Mouse (Mus musculus): ENCODE results near the gene Gm11639. TPM values are rescaled to one million over a fixed set of nuclear protein-coding genes. Genes with fewer than 3 reads are reported as not detected.

Gene Gm11639
- polyA plus RNA-seq, 1 experiment from 2014 or later: 0.01 TPM

DNA sequence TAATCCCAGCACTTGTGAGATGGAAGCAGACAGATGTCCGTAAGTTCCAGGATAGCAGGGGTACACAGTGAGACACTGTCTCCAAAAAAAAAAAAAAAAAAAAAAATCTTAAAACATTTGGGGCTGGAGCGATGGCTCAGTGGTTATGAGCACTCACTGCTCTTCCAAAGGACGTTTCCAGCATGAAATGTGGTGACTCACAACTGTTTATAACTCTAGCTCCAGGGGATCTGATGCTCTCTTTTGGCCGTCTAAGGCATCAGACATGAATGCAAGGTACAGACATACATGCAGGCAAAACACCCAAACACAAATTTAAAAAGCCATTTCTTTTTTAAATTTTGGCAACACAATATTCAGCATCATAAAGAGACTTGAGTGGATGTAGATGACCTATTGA, 12.1 kb upstream of the Gm11639 start:
- Histone ChIP-seq H3K27ac (no peak overlapping the region), H3K9me3 (replicated peaks; ENCODE audit: low read length) (no peaks in the 10 kb centered on the region), H3K4me1 (replicated peaks; ENCODE audit: insufficient read depth, low read length) (no peaks in the 10 kb centered on the region), H3K4me3 (replicated peaks; ENCODE audit: low read depth, low read length) (no peak overlapping the region), H3K4me2 (ENCODE audit: low read length) (no peak overlapping the region), H3K27me3 (ENCODE audit: insufficient read depth, low read length) (no peaks in the 10 kb centered on the region), H3K9ac (ENCODE audit: low read depth, low read length) (no peak overlapping the region), H3K36me3 (ENCODE audit: insufficient read depth, low read length) (no peaks in the 10 kb centered on the region)
- no peak for DNase-seq (ENCODE audit: low spot score)
- 64% methylated on average over 4 of the region's 4 CpGs for WGBS
- no peak for TF ChIP-seq CTCF (IDR thresholded peaks at IDR 0.05; ENCODE audit: low read depth)
- ATAC-seq (replicated peaks; ENCODE audit: low FRiP score, low read depth): no peak

DNA sequence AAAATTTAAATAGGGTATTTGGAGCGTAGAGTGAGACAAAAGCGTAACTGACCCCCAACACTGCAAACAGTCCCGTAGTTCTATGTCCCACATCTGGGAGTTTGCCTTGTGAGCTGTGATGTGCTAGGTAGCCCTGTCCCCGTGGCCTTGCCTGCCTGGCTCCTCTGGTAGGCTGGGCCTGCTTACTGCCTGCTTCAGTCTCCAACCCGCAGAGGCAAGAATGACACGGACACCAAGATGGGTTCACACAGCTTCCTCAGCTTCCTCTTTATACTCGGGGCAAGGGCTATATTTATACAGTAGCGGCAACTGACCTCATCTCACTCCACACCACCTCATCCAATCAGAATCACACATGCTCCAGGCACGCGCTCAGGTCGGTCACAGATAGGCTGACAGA, 10.7 kb upstream of the Gm11639 start:
- Histone ChIP-seq H3K4me2 (ENCODE audit: low read length) (no peak overlapping the region), H3K4me1 (replicated peaks; ENCODE audit: insufficient read depth, low read length) (no peaks in the 10 kb centered on the region), H3K9ac (ENCODE audit: low read depth, low read length) (no peak overlapping the region), H3K27ac (no peak overlapping the region), H3K36me3 (ENCODE audit: insufficient read depth, low read length) (no peaks in the 10 kb centered on the region), H3K9me3 (replicated peaks; ENCODE audit: low read length) (no peaks in the 10 kb centered on the region), H3K27me3 (ENCODE audit: insufficient read depth, low read length) (no peaks in the 10 kb centered on the region), H3K4me3 (replicated peaks; ENCODE audit: low read depth, low read length) (no peak overlapping the region)
- DNase-seq (ENCODE audit: low spot score): no peak
- ATAC-seq (replicated peaks; ENCODE audit: low FRiP score, low read depth): no peak
- TF ChIP-seq CTCF (IDR thresholded peaks at IDR 0.05; ENCODE audit: low read depth): no peak
- 89% methylated on average over 11 of the region's 11 CpGs for WGBS

DNA sequence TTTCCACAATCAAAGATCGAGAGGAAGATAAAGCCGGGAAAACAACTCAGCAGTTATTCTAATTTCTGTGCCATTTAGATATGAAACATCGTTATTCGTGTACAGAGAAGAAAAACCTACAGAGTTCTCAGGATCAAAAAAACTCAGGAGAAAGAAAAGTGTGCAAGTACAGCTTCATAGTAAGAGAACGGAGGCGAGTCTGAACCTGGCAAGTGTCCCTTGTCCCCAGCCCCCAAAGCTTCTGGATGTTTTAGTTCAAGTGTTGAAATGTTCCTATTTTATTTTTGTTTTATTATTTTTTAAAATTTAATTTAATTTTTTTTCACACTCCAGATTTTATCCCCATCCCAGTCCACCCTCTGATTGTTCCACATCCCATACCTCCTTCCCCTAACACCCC, 7.7 kb downstream of the Gm11639 start:
- no peak for TF ChIP-seq CTCF (IDR thresholded peaks at IDR 0.05; ENCODE audit: low read depth)
- Histone ChIP-seq H3K27me3 (ENCODE audit: insufficient read depth, low read length) (no peaks in the 10 kb centered on the region), H3K4me2 (ENCODE audit: low read length) (no peak overlapping the region), H3K36me3 (ENCODE audit: insufficient read depth, low read length) (no peaks in the 10 kb centered on the region), H3K4me3 (replicated peaks; ENCODE audit: low read depth, low read length) (no peak overlapping the region), H3K4me1 (replicated peaks; ENCODE audit: insufficient read depth, low read length) (no peaks in the 10 kb centered on the region), H3K9me3 (replicated peaks; ENCODE audit: low read length) (no peaks in the 10 kb centered on the region), H3K27ac (no peak overlapping the region), H3K9ac (ENCODE audit: low read depth, low read length) (no peak overlapping the region)
- ATAC-seq (replicated peaks; ENCODE audit: low FRiP score, low read depth): no peak
- WGBS: 80% methylated on average over 6 of the region's 6 CpGs
- DNase-seq (ENCODE audit: low spot score): no peak

DNA sequence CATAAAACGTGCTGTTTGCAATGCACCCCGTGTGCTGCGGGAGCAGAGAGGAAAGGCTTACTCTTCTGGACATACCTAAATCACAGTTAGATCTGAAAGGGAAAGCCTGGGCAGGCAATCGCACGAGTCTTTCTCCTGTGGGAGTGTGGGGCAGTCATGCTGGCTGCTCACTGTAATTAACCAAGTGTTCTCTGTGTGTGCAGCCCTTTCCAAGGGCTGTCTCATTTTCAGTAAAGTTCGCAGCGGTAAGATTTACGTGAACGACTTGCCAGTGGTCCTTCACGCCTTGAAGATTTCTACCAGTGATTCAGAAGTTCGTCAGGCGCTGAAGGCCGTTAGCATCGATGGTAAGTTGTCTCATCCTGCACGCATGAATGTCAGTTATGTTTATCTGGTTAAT, 18.6 kb downstream of the Gm11639 start:
- H3K9ac ChIP-seq (ENCODE audit: low read depth, low read length): 0 out of 2 replicates have a peak overlapping the region, but pooled peaks have one; percentile 23
- no peak for ATAC-seq (replicated peaks; ENCODE audit: low FRiP score, low read depth)
- no peaks in the 10 kb centered on the region for H3K9me3 ChIP-seq (replicated peaks; ENCODE audit: low read length)
- TF ChIP-seq CTCF (IDR thresholded peaks at IDR 0.05; ENCODE audit: low read depth): no peak
- 26% methylated on average over 15 of the region's 15 CpGs for WGBS
- H3K27me3 ChIP-seq (ENCODE audit: insufficient read depth, low read length): no peaks in the 10 kb centered on the region
- H3K4me2 ChIP-seq (ENCODE audit: low read length): peak overlapping the region; percentile 39
- H3K27ac ChIP-seq: no peak overlapping the region
- peak; percentile 82 for DNase-seq (ENCODE audit: low spot score)
- no peaks in the 10 kb centered on the region for H3K36me3 ChIP-seq (ENCODE audit: insufficient read depth, low read length)
- 0 out of 2 replicates have a peak, but pooled peaks cover 2% of the 10 kb centered on the region for H3K4me1 ChIP-seq (replicated peaks; ENCODE audit: insufficient read depth, low read length)
- H3K4me3 ChIP-seq (replicated peaks; ENCODE audit: low read depth, low read length): 0 out of 2 replicates have a peak overlapping the region, but pooled peaks have one; percentile 7

DNA sequence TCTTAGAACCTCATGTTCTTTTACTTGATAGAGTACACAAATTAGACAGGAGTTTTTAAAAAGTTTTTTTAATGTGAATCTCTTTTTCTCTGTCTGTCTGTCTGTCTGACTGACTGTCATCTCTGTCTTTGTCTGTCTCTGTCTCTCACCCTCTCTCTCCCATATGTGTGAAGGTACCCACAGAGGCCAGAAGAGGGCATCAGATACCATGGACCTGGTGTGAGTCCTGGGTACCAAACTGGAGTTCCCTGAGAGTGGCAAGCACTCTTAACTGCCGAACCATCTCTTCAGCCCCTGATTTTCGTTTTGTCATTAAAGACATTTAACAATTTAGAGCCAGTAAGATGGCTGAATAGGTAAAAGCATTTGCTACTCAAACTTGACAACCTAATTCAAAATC, 21.6 kb downstream of the Gm11639 start:
- 0 out of 2 replicates have a peak, but pooled peaks cover 2% of the 10 kb centered on the region for H3K4me1 ChIP-seq (replicated peaks; ENCODE audit: insufficient read depth, low read length)
- H3K4me3 ChIP-seq (replicated peaks; ENCODE audit: low read depth, low read length): no peak overlapping the region
- H3K9ac ChIP-seq (ENCODE audit: low read depth, low read length): no peak overlapping the region
- H3K9me3 ChIP-seq (replicated peaks; ENCODE audit: low read length): no peaks in the 10 kb centered on the region
- 78% methylated on average over 2 of the region's 2 CpGs for WGBS
- TF ChIP-seq CTCF (IDR thresholded peaks at IDR 0.05; ENCODE audit: low read depth): peak; percentile 46
- H3K36me3 ChIP-seq (ENCODE audit: insufficient read depth, low read length): no peaks in the 10 kb centered on the region
- H3K4me2 ChIP-seq (ENCODE audit: low read length): no peak overlapping the region
- DNase-seq (ENCODE audit: low spot score) (no peak), ATAC-seq (replicated peaks; ENCODE audit: low FRiP score, low read depth) (no peak)
- H3K27me3 ChIP-seq (ENCODE audit: insufficient read depth, low read length): no peaks in the 10 kb centered on the region; the same call in 1 of the 2 replicates
- H3K27ac ChIP-seq: no peak overlapping the region

DNA sequence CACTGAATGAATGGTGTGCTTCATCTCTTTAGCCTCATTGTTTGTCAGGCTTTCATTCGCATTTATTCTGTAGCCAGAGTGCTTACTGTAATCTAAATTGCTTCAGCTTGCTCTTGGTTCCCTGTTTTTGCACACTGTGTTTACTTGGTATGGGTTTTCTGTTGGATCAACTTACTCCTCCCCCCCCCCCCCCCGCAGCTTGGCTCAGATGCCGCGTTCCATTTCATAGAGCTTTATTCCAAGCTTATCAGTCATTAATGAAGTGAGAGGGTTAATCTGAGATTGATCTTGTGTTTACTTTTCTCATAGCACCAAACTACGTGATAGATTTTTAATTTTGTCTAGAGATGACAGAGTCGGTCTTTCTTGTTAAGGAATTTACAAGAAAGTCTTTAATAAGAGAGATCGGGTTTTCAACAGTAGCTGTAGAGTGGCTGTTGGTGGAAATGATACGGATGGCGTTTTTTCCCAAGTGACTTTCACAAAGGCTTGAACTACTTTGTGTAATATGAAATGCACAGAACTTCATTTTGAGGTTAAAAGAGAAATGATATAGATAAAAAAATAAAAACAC, 59.6 kb downstream of the Gm11639 start:
- 80% methylated on average over 9 of the region's 9 CpGs for WGBS
- Histone ChIP-seq H3K27ac (no peak overlapping the region), H3K36me3 (ENCODE audit: insufficient read depth, low read length) (no peaks in the 10 kb centered on the region), H3K4me3 (replicated peaks; ENCODE audit: low read depth, low read length) (no peak overlapping the region), H3K27me3 (ENCODE audit: insufficient read depth, low read length) (no peaks in the 10 kb centered on the region), H3K4me1 (replicated peaks; ENCODE audit: insufficient read depth, low read length) (no peaks in the 10 kb centered on the region), H3K9me3 (replicated peaks; ENCODE audit: low read length) (no peaks in the 10 kb centered on the region), H3K9ac (ENCODE audit: low read depth, low read length) (no peak overlapping the region), H3K4me2 (ENCODE audit: low read length) (no peak overlapping the region)
- no peak for ATAC-seq (replicated peaks; ENCODE audit: low FRiP score, low read depth)
- TF ChIP-seq CTCF (IDR thresholded peaks at IDR 0.05; ENCODE audit: low read depth): no peak
- no peak for DNase-seq (ENCODE audit: low spot score)

DNA sequence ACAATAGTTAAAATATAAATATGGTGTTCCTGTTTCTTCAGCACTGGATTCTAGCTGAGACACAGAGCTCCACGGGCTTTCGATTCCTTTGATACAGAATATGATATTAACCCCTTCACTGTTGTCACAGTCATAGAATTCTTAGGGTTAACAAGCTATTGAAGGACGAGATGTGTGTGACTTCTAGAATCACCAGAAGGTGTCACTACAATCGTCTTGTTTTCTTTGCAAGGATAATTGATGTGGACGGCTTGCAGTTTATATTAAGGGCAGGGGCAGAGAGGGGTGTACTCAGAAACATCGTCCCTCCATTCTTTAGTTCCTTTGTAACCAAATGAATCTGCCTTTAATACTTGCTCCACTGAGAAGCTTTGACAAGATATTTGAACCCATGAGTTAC, 80.3 kb downstream of the Gm11639 start:
- no peak for DNase-seq (ENCODE audit: low spot score)
- Histone ChIP-seq H3K27me3 (ENCODE audit: insufficient read depth, low read length) (no peaks in the 10 kb centered on the region), H3K36me3 (ENCODE audit: insufficient read depth, low read length) (no peaks in the 10 kb centered on the region), H3K4me3 (replicated peaks; ENCODE audit: low read depth, low read length) (no peak overlapping the region), H3K4me2 (ENCODE audit: low read length) (no peak overlapping the region), H3K9ac (ENCODE audit: low read depth, low read length) (no peak overlapping the region), H3K4me1 (replicated peaks; ENCODE audit: insufficient read depth, low read length) (no peaks in the 10 kb centered on the region), H3K9me3 (replicated peaks; ENCODE audit: low read length) (no peaks in the 10 kb centered on the region), H3K27ac (no peak overlapping the region)
- peak; percentile 38; the same call in 1 of the 2 replicates for TF ChIP-seq CTCF (IDR thresholded peaks at IDR 0.05; ENCODE audit: low read depth)
- WGBS: 32% methylated on average over 6 of the region's 6 CpGs
- no peak for ATAC-seq (replicated peaks; ENCODE audit: low FRiP score, low read depth)
